Mouse (Mus musculus): ENCODE measurements around the gene Ldb2. TPM values are rescaled to one million over a fixed set of nuclear protein-coding genes. Genes with fewer than 3 reads are reported as not detected.

Gene Ldb2
- total RNA-seq, 2 experiments from 2014 or later: 57.6 to 69.3 TPM

- DNase-seq (ENCODE audit: low spot score in 2 of 2): no peak
Measured at GRCm38 (mm10) chr5:44646842-44647190, 152.7 kb downstream of the Ldb2 start.

DNA sequence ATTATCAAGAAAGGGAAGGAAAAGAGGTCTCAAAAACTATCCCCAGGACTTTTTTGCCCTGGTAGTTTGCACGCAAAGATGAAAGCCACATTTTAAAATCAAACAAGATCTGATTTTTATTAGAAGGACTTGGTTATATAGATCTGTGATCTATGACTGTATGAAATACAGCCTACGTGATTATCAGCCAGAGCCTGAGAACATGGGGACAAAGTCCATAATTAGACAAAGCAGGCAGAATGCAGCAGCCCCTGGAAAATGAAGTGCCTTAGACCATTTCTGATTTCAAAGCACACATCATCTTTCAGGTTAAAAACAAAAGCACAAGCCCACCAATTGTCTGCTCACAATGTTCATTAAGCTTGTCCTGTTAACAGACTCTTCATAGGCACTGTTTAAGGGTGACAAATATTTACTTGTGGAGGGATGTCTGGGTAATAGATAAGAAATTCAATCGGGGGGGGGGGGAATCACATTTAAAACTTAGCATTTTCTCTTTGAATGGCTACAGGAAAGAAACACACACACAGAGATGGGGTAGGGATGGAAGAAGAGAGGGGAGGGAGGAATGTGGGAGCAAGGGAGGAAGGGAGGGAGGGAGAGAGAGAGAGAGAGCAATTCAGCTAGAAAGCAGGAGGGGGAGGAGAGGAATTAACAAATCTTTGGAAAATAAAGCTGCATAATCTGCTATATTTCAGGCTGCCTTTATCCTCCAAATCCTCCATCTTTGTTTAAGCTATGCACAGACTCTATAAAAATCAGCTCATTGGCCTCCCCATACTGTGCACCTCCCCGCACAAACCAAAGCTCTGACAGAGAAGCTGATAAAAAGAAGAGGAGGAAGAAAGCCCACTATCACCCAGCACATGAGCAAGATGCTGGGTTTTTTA is 153.3 kb downstream of the Ldb2 start:
- no peak for DNase-seq (ENCODE audit: low spot score in 2 of 2)

GRCm38 (mm10) chr5:44643079-44643478 is 156.4 kb downstream of the Ldb2 start:
- no peak for DNase-seq (ENCODE audit: low spot score in 2 of 2)

DNA sequence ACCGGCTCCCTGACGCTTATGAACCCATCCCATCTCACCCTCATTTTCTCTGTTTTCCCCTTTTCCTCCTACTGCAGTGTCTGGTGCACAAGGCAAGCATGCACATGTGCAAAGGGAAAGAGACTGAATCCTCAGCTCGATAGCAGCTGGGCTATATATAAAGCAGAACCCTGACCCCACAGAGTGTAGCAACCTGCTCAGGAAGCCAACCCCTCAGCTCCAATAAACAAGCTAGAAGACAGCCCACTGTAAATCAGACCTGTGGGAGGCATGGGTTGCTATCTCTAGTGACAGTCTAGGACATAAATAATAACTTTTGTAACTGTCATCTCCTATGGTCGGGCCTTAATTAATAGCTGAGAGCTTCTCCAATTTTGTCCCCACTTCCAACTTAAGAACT is 158.4 kb downstream of the Ldb2 start:
- DNase-seq (ENCODE audit: low spot score in 2 of 2): no peak

DNA sequence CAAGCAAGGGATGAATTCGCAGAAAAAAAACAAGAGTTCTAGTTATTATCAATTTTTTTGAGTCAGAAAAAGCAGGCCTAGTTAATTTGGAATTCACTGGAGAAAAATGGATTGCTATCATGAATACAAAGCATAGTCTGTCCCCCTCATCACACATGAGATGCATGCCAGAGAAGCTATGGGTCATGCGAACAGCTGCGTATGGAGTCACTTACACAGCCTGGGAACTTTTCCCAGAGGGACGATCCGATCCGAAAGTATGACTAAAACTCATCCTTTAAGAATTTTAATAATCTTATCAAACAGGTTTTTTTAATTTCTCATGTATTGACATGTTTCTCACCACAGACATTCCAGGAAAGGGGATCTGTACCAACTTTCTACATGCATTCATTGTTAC is 163.9 kb downstream of the Ldb2 start:
- no peak for DNase-seq (ENCODE audit: low spot score in 2 of 2)

GRCm38 (mm10) chr5:44629034-44629625 is 170.3 kb downstream of the Ldb2 start:
- no peak for DNase-seq (ENCODE audit: low spot score in 2 of 2)

DNA sequence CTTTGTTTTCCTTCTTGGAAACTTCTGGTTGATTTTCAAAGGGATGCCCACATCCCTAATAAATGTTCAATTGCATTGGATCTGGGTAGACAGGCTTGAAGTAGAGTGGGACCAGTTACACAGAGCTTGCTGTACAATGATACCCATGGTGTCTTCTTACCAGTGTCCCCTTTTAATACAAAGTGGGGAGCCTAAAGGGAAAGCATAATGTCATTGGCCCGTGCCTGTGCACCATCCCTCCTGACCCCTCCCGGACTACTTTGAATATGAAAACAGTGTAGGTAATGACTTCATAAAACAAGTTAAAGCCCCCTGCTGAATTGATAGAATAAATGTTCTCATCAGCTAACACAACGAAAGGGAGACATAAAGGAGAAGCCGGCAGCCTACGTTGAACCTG is 172.0 kb downstream of the Ldb2 start:
- DNase-seq (ENCODE audit: low spot score in 2 of 2): no peak

DNA sequence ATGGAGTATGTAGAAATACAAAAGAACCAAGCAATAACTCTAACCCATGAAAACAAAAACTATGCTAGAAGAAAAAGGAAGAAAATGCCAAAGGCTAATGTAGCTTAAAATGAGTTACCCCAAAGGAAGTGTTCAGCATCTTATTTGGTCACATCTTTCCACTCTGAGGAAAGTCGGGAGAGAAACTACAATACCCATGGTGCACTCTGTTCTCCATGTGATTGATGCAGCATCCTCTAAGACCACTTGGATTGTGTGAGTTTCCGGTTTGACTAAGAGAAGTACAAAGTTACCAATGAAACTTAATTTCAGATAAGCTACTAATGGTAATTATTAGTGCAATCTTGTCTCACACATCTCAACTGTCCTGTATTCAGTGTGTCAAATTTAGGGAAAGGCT is 172.6 kb downstream of the Ldb2 start:
- no peak for DNase-seq (ENCODE audit: low spot score in 2 of 2)

DNA sequence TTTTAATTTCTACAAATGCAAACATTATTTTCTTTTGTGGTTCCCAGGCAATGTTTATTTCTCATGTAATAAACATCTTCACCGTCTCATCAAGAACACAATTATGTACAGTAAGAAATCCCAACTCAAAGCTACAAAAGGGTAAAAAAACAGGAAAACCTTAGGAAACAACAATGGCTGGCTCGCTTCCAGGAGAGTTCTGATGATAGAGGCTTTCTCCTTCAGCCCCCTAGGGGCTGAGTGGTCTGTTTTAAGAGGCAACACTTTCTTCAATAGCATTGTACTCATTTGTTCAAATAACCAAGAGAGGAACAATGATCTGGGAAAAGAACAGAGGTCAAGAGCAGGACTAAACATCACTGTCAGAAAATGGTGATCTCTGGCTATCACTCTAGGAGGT is 173.4 kb downstream of the Ldb2 start:
- DNase-seq (ENCODE audit: low spot score in 2 of 2): no peak

DNA sequence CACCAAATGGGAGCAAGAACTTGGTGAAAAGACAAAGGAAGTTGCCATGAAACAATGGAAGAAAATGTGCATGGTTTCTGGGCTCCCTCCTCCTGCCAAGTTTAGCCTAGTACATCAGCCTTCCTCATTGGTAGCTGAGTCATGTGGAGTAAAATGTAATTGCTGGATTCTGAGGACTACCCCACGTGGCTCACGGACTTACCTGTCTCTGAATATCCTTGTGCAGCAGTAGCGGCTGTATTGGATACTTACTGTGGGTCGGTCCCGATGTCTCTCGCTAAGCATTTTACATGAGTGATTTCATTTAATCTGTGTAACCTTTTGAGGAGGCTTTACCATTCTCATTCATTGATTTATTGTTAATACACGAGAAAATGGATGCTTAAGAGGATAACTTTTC is 183.8 kb downstream of the Ldb2 start:
- DNase-seq (ENCODE audit: low spot score in 2 of 2): no peak

DNA sequence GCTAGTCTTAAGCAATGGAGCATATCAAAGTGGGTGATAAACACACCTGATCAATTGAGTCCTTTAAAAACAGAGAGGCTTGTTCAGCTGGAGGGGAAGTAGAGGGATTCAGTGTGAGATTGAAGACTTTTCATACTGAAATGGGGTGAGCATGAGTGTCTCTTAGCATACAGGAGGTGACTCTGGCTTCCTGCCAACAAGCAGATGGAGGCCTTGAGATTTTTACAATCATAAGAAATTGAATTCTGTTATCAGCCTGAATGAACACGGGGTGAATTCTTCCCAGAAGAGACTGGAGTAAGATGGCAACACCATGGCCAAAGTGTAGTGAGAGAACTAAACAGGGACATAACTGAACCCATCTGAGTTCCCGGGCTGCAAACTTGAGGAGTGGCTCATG is 190.6 kb downstream of the Ldb2 start:
- DNase-seq (ENCODE audit: low spot score in 2 of 2): no peak

DNA sequence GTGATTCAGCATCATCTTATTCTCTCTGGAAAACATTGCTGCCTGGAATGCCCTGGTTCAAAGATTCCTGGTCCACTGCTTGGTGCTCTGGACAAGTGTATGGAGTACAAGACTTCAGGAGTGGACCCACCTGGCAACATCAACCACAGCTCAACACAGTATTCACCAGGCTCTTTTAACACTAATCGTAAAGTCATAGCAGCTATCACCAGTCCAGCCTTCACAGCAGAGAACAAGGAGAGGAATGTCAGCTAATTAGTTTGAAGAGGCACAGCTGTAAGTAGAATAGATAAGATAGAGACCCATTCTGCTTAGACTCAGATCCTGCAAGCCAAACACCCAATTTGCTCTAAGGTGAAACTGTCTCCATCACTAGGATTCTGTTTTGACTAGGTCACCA is 198.1 kb downstream of the Ldb2 start:
- no peak for DNase-seq (ENCODE audit: low spot score in 2 of 2)

DNA sequence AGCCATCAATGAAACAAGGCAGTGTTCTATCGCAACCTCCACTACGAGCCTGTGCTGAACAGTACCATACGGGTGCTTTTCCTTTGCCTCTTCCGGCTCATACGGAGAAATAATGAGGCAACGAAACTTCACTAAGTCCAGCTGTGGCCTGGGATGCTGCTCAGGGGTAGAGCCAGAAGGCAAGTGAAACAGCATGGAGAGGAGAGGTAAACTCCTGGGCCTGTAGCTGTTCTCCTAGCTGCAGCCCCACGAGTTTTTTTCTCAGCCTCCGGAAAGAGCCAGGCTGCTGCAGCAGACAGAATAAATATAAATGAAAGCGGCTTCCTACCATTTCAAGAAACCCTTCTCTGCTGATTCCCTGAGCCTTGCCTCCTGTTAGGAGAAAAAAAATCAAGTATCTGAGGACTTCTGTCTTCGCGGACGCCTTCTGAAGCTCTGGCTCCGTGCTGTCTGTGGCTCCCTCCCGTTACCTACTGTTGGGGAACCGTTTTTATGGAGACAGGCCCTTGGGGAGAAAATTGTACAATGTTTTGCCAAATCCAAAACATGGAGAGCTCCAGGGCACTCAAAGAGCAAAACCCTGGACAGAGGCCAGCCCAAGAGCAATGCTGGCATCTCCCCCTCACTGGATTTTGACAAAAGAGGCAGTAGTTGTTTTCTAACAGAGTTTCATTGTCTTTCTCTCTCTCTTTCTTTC is 205.8 kb downstream of the Ldb2 start:
- peak; percentile 48 to 62 for DNase-seq (ENCODE audit: low spot score in 2 of 2)

GRCm38 (mm10) chr5:44590750-44591149 is 208.7 kb downstream of the Ldb2 start:
- no peak for DNase-seq (ENCODE audit: low spot score in 2 of 2)

GRCm38 (mm10) chr5:44589318-44589717 is 210.2 kb downstream of the Ldb2 start:
- no peak for DNase-seq (ENCODE audit: low spot score in 2 of 2)

GRCm38 (mm10) chr5:44586571-44586970 is 212.9 kb downstream of the Ldb2 start:
- DNase-seq (ENCODE audit: low spot score in 2 of 2): no peak

GRCm38 (mm10) chr5:44579899-44580459 is 219.5 kb downstream of the Ldb2 start:
- DNase-seq (ENCODE audit: low spot score in 2 of 2): peak; percentile 23 to 27

GRCm38 (mm10) chr5:44576682-44577349 is 222.7 kb downstream of the Ldb2 start:
- no peak for DNase-seq (ENCODE audit: low spot score in 2 of 2)

- no peak for DNase-seq (ENCODE audit: low spot score in 2 of 2)
Measured at GRCm38 (mm10) chr5:44574681-44575080, 224.8 kb downstream of the Ldb2 start.

- no peak for DNase-seq (ENCODE audit: low spot score in 2 of 2)
Measured at GRCm38 (mm10) chr5:44553765-44554352, 245.6 kb downstream of the Ldb2 start.

GRCm38 (mm10) chr5:44553155-44553554 is 246.3 kb downstream of the Ldb2 start:
- no peak for DNase-seq (ENCODE audit: low spot score in 2 of 2)

All from layer of hippocampus, postnatal 10 days (tissue).